Mouse (Mus musculus): ENCODE measurements at regions not wholly inside any gene's neighbourhood (a gene's known extent, or its start where the extent isn't known, plus 50 kb on each side); places are given as distances from the start of the nearest gene placed in this dataset.

GRCm38 (mm10) chr6:31130522-31130921, 171.6 kb upstream of the Klf14 start:
- no peak overlapping the region for H3K27ac ChIP-seq (ENCODE audit: insufficient read depth, low read length)
- H3K4me3 ChIP-seq (ENCODE audit: insufficient read depth, low read length) = no peak overlapping the region
- peaks cover 20% of the 10 kb centered on the region for H3K4me1 ChIP-seq (ENCODE audit: control insufficient read depth, insufficient read depth, low read length)
- TF ChIP-seq POLR2A (IDR thresholded peaks at IDR 0.05; ENCODE audit: extremely low read depth, insufficient read depth, low read length) (no peak), CTCF (IDR thresholded peaks at IDR 0.05; ENCODE audit: extremely low read depth, insufficient read depth, low read length) (no peak)

GRCm38 (mm10) chr6:31131716-31132115, 172.8 kb upstream of the Klf14 start:
- TF ChIP-seq CTCF (IDR thresholded peaks at IDR 0.05; ENCODE audit: extremely low read depth, insufficient read depth, low read length) (no peak), POLR2A (IDR thresholded peaks at IDR 0.05; ENCODE audit: extremely low read depth, insufficient read depth, low read length) (no peak)
- no peak overlapping the region for H3K4me3 ChIP-seq (ENCODE audit: insufficient read depth, low read length)
- H3K27ac ChIP-seq (ENCODE audit: insufficient read depth, low read length) = no peak overlapping the region
- peaks cover 18% of the 10 kb centered on the region for H3K4me1 ChIP-seq (ENCODE audit: control insufficient read depth, insufficient read depth, low read length)

- Histone ChIP-seq H3K27ac (ENCODE audit: insufficient read depth, low read length) (no peak overlapping the region), H3K4me1 (ENCODE audit: control insufficient read depth, insufficient read depth, low read length) (peaks cover 20% of the 10 kb centered on the region), H3K4me3 (ENCODE audit: insufficient read depth, low read length) (no peak overlapping the region)
- TF ChIP-seq CTCF (IDR thresholded peaks at IDR 0.05; ENCODE audit: extremely low read depth, insufficient read depth, low read length) (no peak), POLR2A (IDR thresholded peaks at IDR 0.05; ENCODE audit: extremely low read depth, insufficient read depth, low read length) (no peak)
These were observed 173.7 kb upstream of the Klf14 start for GRCm38 (mm10) chr6:31132396-31133190.

- TF ChIP-seq POLR2A (IDR thresholded peaks at IDR 0.05; ENCODE audit: extremely low read depth, insufficient read depth, low read length) (no peak), CTCF (IDR thresholded peaks at IDR 0.05; ENCODE audit: extremely low read depth, insufficient read depth, low read length) (no peak)
- H3K4me3 ChIP-seq (ENCODE audit: insufficient read depth, low read length) = no peak overlapping the region
- H3K27ac ChIP-seq (ENCODE audit: insufficient read depth, low read length) = no peak overlapping the region
- peaks cover 24% of the 10 kb centered on the region for H3K4me1 ChIP-seq (ENCODE audit: control insufficient read depth, insufficient read depth, low read length)
These were observed 175.2 kb upstream of the Klf14 start for GRCm38 (mm10) chr6:31133896-31134735.

- Histone ChIP-seq H3K4me3 (ENCODE audit: insufficient read depth, low read length) (no peak overlapping the region), H3K4me1 (ENCODE audit: control insufficient read depth, insufficient read depth, low read length) (peaks cover 24% of the 10 kb centered on the region), H3K27ac (ENCODE audit: insufficient read depth, low read length) (no peak overlapping the region)
- TF ChIP-seq CTCF (IDR thresholded peaks at IDR 0.05; ENCODE audit: extremely low read depth, insufficient read depth, low read length) (no peak), POLR2A (IDR thresholded peaks at IDR 0.05; ENCODE audit: extremely low read depth, insufficient read depth, low read length) (no peak)
These were observed 175.8 kb upstream of the Klf14 start for GRCm38 (mm10) chr6:31134736-31135077.

- TF ChIP-seq POLR2A (IDR thresholded peaks at IDR 0.05; ENCODE audit: extremely low read depth, insufficient read depth, low read length) (no peak), CTCF (IDR thresholded peaks at IDR 0.05; ENCODE audit: extremely low read depth, insufficient read depth, low read length) (no peak)
- Histone ChIP-seq H3K4me1 (ENCODE audit: control insufficient read depth, insufficient read depth, low read length) (peaks cover 25% of the 10 kb centered on the region), H3K27ac (ENCODE audit: insufficient read depth, low read length) (no peak overlapping the region), H3K4me3 (ENCODE audit: insufficient read depth, low read length) (no peak overlapping the region)
These were observed 176.7 kb upstream of the Klf14 start for GRCm38 (mm10) chr6:31135580-31135979.

GRCm38 (mm10) chr6:31136895-31137294, 178.0 kb upstream of the Klf14 start:
- Histone ChIP-seq H3K27ac (ENCODE audit: insufficient read depth, low read length) (no peak overlapping the region), H3K4me3 (ENCODE audit: insufficient read depth, low read length) (no peak overlapping the region), H3K4me1 (ENCODE audit: control insufficient read depth, insufficient read depth, low read length) (peaks cover 29% of the 10 kb centered on the region)
- TF ChIP-seq POLR2A (IDR thresholded peaks at IDR 0.05; ENCODE audit: extremely low read depth, insufficient read depth, low read length) (no peak), CTCF (IDR thresholded peaks at IDR 0.05; ENCODE audit: extremely low read depth, insufficient read depth, low read length) (peak; percentile 44)

GRCm38 (mm10) chr6:31137351-31137750, 178.5 kb upstream of the Klf14 start:
- no peak for TF ChIP-seq POLR2A (IDR thresholded peaks at IDR 0.05; ENCODE audit: extremely low read depth, insufficient read depth, low read length)
- no peak for TF ChIP-seq CTCF (IDR thresholded peaks at IDR 0.05; ENCODE audit: extremely low read depth, insufficient read depth, low read length)
- H3K4me1 ChIP-seq (ENCODE audit: control insufficient read depth, insufficient read depth, low read length) = peaks cover 29% of the 10 kb centered on the region
- no peak overlapping the region for H3K27ac ChIP-seq (ENCODE audit: insufficient read depth, low read length)
- no peak overlapping the region for H3K4me3 ChIP-seq (ENCODE audit: insufficient read depth, low read length)

GRCm38 (mm10) chr6:31140000-31140399, 181.1 kb upstream of the Klf14 start:
- Histone ChIP-seq H3K4me3 (ENCODE audit: insufficient read depth, low read length) (no peak overlapping the region), H3K27ac (ENCODE audit: insufficient read depth, low read length) (no peak overlapping the region), H3K4me1 (ENCODE audit: control insufficient read depth, insufficient read depth, low read length) (peaks cover 31% of the 10 kb centered on the region)
- TF ChIP-seq POLR2A (IDR thresholded peaks at IDR 0.05; ENCODE audit: extremely low read depth, insufficient read depth, low read length) (no peak), CTCF (IDR thresholded peaks at IDR 0.05; ENCODE audit: extremely low read depth, insufficient read depth, low read length) (no peak)

Measured in cortical plate, adult 2 months (tissue).